Mouse (Mus musculus) heart, postnatal 0 days (tissue): ENCODE results near the gene Tctex1d2. TPM values are rescaled to one million over a fixed set of nuclear protein-coding genes. Genes with fewer than 3 reads are reported as not detected.

Experiments used
- ATAC-seq: fragments of 200-750 bp; cut with Nextera tagmentation; 2 replicates; pipeline ENCODE4 v1.8.0; 2017; ENCODE audit warnings: low read depth, moderate number of reproducible peaks, moderate library complexity; ENCODE audit not compliant: insufficient read depth
- DNase-seq: peaks from one replicate; pipeline ENCODE4 v3.0.0-alpha.2; 2016; ENCODE audit warnings: low spot score
- H3K27ac ChIP-seq: fragments of 300-500 bp; sonication (generic); 2 replicates; pipeline ENCODE4 v1.5.1; 2014; ENCODE audit warnings: low read depth, mild to moderate bottlenecking
- H3K27me3 ChIP-seq: fragments of 300-500 bp; sonication (generic); 2 replicates; pipeline ENCODE4 v1.6.1; 2014; ENCODE audit warnings: low read length, mixed read lengths; ENCODE audit not compliant: control insufficient read depth, insufficient read depth
- H3K36me3 ChIP-seq: fragments of 300-500 bp; sonication (generic); replicated peaks from 2 replicates; pipeline ENCODE4 v1.6.1; 2014; ENCODE audit warnings: low read length, mixed read lengths; ENCODE audit not compliant: control insufficient read depth, insufficient read depth
- H3K4me1 ChIP-seq: fragments of 300-500 bp; sonication (generic); 2 replicates; pipeline ENCODE4 v1.6.1; 2014; ENCODE audit warnings: antibody characterized with exemption; ENCODE audit not compliant: control insufficient read depth, insufficient read depth
- H3K4me2 ChIP-seq: fragments of 300-500 bp; sonication (generic); 2 replicates; pipeline ENCODE4 v1.6.1; 2014; ENCODE audit warnings: low read depth, mild to moderate bottlenecking, low read length, moderate library complexity
- H3K4me3 ChIP-seq: fragments of 300-500 bp; sonication (generic); 2 replicates; pipeline ENCODE4 v1.5.1; 2014; ENCODE audit warnings: low read depth, low read length
- H3K9ac ChIP-seq: fragments of 300-500 bp; sonication (generic); replicated peaks from 2 replicates; pipeline ENCODE4 v1.6.1; 2014; ENCODE audit warnings: low read depth, low read length, mixed read lengths
- H3K9me3 ChIP-seq: fragments of 300-500 bp; sonication (generic); replicated peaks from 2 replicates; pipeline ENCODE4 v1.6.1; 2016; ENCODE audit warnings: low read length; ENCODE audit not compliant: control insufficient read depth
- CTCF ChIP-seq: IDR thresholded peaks from 2 replicates; pipeline ENCODE4 v1.5.1; 2016; ENCODE audit warnings: antibody characterized with exemption, control low read depth, low read depth
- EP300 ChIP-seq: IDR thresholded peaks from 2 replicates; pipeline ENCODE4 v1.6.1; 2016; ENCODE audit warnings: antibody characterized with exemption, low read depth
- WGBS: fragments of 180-500 bp; shearing (Covaris S2); extraction: QIAGEN DNeasy Blood & Tissue Kit; methylation state at CpG from one replicate; pipeline ENCODE4 v1.1.7; 2014; 5-methylcytosine and 5-hydroxymethylcytosine counted together
- polyA plus RNA-seq: library from polyadenylated mRNA; unstranded; fragments of >200 nt; fragmentation: Nextera tagmentation; extraction: Ambion mirVana; gene quantifications from 2 replicates; pipeline ENCODE4 v1.2.1, GENCODE M21; 2015
- total RNA-seq: library from RNA; depleted of rRNA; stranded (reverse); fragments of >200 nt; gene quantifications from 2 replicates; pipeline ENCODE4 v1.2.3, GENCODE M21; 2014; ENCODE audit warnings: low replicate concordance

Gene Tctex1d2
- total and polyA plus RNA-seq, 2 experiments from 2014 or later, result 18.1 to 30.3 TPM

DNA sequence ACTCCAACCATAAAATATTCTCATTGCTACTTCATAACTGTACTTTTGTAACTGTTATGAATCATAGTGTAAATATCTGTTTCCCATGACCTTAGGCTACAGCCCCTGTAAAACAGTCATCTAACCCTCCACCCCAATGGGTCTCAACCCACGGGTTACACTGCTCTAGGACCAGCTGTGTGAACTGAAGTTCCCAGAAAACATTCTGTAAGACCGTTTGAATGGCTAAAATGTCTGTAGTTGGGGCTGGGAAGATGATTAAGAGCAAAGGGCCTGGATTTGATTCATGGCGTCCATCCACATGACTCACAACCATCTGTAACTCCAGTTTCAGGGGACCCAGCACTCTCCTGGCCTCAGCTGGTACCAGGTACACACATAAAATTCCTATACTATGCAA, 21.3 kb upstream of the Tctex1d2 start:
- TF ChIP-seq EP300, result no peak
- no peak for TF ChIP-seq CTCF
- no peak for ATAC-seq
- no peaks in the 10 kb centered on the region for H3K9me3 ChIP-seq
- H3K4me1 ChIP-seq, result no peaks in the 10 kb centered on the region
- no peak overlapping the region for H3K4me3 ChIP-seq
- H3K27ac ChIP-seq, result no peak overlapping the region
- no peak for DNase-seq
- WGBS, result 73% methylated on average over 3 of the region's 3 CpGs
- 0 out of 2 replicates have a peak, but pooled peaks cover 2% of the 10 kb centered on the region for H3K36me3 ChIP-seq
- H3K27me3 ChIP-seq, result no peaks in the 10 kb centered on the region
- no peak overlapping the region for H3K4me2 ChIP-seq
- H3K9ac ChIP-seq, result no peak overlapping the region

- Histone ChIP-seq H3K27me3 (no peaks in the 10 kb centered on the region), H3K27ac (no peak within 1 kb of the TSS), H3K4me1 (no peaks in the 10 kb centered on the region), H3K9ac (no peak within 1 kb of the TSS), H3K9me3 (no peaks in the 10 kb centered on the region), H3K4me3 (no peak within 1 kb of the TSS), H3K4me2 (no peak within 1 kb of the TSS), H3K36me3 (no peaks in the 10 kb centered on the region)
- 76% methylated on average over 7 of the region's 7 CpGs for WGBS
- DNase-seq, result no peak
- TF ChIP-seq CTCF, result no peak
- TF ChIP-seq EP300, result no peak
- no peak for ATAC-seq
Observed at GRCm38 (mm10) chr16:32400267-32400666, 19.2 kb upstream of the Tctex1d2 start, which contains the start of gene Tm4sf19. Gene Tm4sf19, plus strand, starts transcription at chr16:32400506.

GRCm38 (mm10) chr16:32401335-32401965, 18.1 kb upstream of the Tctex1d2 start:
- H3K9ac ChIP-seq, result no peak overlapping the region
- no peaks in the 10 kb centered on the region for H3K4me1 ChIP-seq
- H3K36me3 ChIP-seq, result no peaks in the 10 kb centered on the region
- no peak overlapping the region for H3K4me3 ChIP-seq
- no peak overlapping the region for H3K4me2 ChIP-seq
- ATAC-seq (no peak), DNase-seq (no peak)
- no peak overlapping the region for H3K27ac ChIP-seq
- no peaks in the 10 kb centered on the region for H3K27me3 ChIP-seq
- TF ChIP-seq CTCF (no peak), EP300 (no peak)
- no peaks in the 10 kb centered on the region for H3K9me3 ChIP-seq
- 76% methylated on average over 9 of the region's 9 CpGs for WGBS

DNA sequence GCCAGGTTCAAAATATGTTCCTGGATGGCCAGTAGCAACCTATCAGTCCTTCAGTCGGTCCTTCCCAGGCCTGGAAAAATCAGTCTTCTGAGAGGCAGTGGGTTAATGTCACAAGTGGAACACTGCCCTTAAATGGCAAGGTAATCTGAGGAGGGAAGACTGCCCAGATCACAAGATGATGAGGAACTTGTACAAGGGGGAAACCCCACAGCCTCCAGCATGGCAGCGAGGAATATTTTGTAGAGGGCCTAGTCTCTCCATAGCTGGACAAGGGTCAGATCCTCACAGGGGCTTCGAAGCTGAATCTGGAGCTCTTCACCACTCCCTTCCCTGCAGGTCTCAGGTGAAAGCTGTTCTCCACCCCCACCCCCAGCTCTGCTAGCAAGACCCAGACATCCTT, 16.7 kb upstream of the Tctex1d2 start:
- Histone ChIP-seq H3K4me2 (no peak overlapping the region), H3K36me3 (no peaks in the 10 kb centered on the region), H3K9ac (no peak overlapping the region), H3K27ac (no peak overlapping the region), H3K9me3 (no peaks in the 10 kb centered on the region), H3K4me3 (no peak overlapping the region), H3K27me3 (no peaks in the 10 kb centered on the region), H3K4me1 (no peaks in the 10 kb centered on the region)
- no peak for DNase-seq
- TF ChIP-seq CTCF, result no peak
- no peak for TF ChIP-seq EP300
- ATAC-seq, result no peak
- WGBS, result 60% methylated on average over 3 of the region's 3 CpGs

DNA sequence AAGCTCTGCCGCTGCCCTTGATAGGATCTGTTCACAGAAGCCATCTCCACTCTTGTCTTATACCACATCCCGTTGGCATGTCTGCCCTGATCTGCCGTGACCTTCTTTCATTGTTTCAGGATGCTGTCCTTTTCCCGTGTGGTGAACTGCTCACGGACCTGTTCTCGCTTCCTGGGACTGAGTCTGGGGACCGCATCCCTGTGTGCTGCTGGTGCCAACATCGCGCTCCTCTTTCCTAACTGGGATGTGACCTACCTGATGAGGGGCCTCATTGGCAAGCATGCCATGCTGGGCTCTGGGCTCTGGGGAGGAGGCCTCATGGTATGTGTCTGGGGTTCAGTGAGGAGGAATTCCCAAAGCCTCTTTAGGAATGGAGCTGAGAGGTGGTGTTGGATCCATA, 13.8 kb upstream of the Tctex1d2 start:
- Histone ChIP-seq H3K4me3 (no peak overlapping the region), H3K27me3 (no peaks in the 10 kb centered on the region), H3K4me2 (no peak overlapping the region), H3K4me1 (no peaks in the 10 kb centered on the region), H3K9ac (no peak overlapping the region), H3K36me3 (no peaks in the 10 kb centered on the region), H3K9me3 (no peaks in the 10 kb centered on the region), H3K27ac (no peak overlapping the region)
- TF ChIP-seq CTCF, result no peak
- no peak for TF ChIP-seq EP300
- ATAC-seq (no peak), DNase-seq (no peak)
- WGBS, result 89% methylated on average over 9 of the region's 9 CpGs

GRCm38 (mm10) chr16:32406671-32407070, 12.8 kb upstream of the Tctex1d2 start:
- Histone ChIP-seq H3K4me1 (no peaks in the 10 kb centered on the region), H3K4me3 (no peak overlapping the region), H3K36me3 (no peaks in the 10 kb centered on the region), H3K9ac (no peak overlapping the region), H3K9me3 (no peaks in the 10 kb centered on the region), H3K27me3 (no peaks in the 10 kb centered on the region), H3K27ac (no peak overlapping the region), H3K4me2 (no peak overlapping the region)
- DNase-seq (no peak), ATAC-seq (no peak)
- TF ChIP-seq EP300 (no peak), CTCF (no peak)
- WGBS, result 75% methylated on average over 6 of the region's 6 CpGs
